Mouse (Mus musculus) MEL (cell line): Measurements from ENCODE around the gene Inava. TPM values are rescaled to one million over a fixed set of nuclear protein-coding genes. Genes with fewer than 3 reads are reported as not detected.

Experiments
- DNase-seq: peaks from one replicate; pipeline ENCODE4 v3.0.0; 2011; ENCODE audit warnings: low read depth, low spot score
- H3K27ac ChIP-seq: 2 replicates; pipeline ENCODE4 v1.5.1; 2012; ENCODE audit warnings: low read depth, mild to moderate bottlenecking, control low read depth, low read length, moderate library complexity; ENCODE audit not compliant: control insufficient read depth
- H3K27me3 ChIP-seq, 2 experiments: fragments of 150-350 bp in 1 of 2; sonication (generic) in 1 of 2; 2 replicates each; pipeline ENCODE4 v1.6.1; 2012; ENCODE audit warnings: low read length in 2 of 2, mild to moderate bottlenecking in 2 of 2, improper control_type of control experiment in 1 of 2, moderate library complexity in 1 of 2; ENCODE audit not compliant: insufficient read depth in 2 of 2, control insufficient read depth in 1 of 2
- H3K36me3 ChIP-seq, 2 experiments: 2 replicates each; pipeline ENCODE4 v1.6.1; 2012 to 2014; ENCODE audit warnings: low read length in 2 of 2, improper control_type of control experiment in 1 of 2, inconsistent platforms in 1 of 2, mild to moderate bottlenecking in 1 of 2; ENCODE audit not compliant: insufficient read depth in 2 of 2, control insufficient read depth in 1 of 2
- H3K4me1 ChIP-seq, 2 experiments: fragments of 150-350 bp in 1 of 2; sonication (generic) in 1 of 2; 2 replicates each; pipeline ENCODE4 v1.6.1; 2012; ENCODE audit warnings: low read length in 2 of 2, improper control_type of control experiment in 1 of 2, mild to moderate bottlenecking in 1 of 2; ENCODE audit not compliant: insufficient read depth in 2 of 2, control insufficient read depth in 1 of 2
- H3K4me3 ChIP-seq, 2 experiments: fragments of 150-350 bp in 1 of 2; sonication (generic) in 1 of 2; 2 replicates each; pipeline ENCODE4 v1.5.1; 2012; ENCODE audit warnings: low read depth in 2 of 2, low read length in 2 of 2, mild to moderate bottlenecking in 2 of 2, moderate library complexity in 2 of 2, control low read depth in 1 of 2, improper control_type of control experiment in 1 of 2; ENCODE audit not compliant: control insufficient read depth in 1 of 2, insufficient read depth in 1 of 2
- H3K79me2 ChIP-seq: 2 replicates; pipeline ENCODE4 v1.6.1; 2012; ENCODE audit warnings: mild to moderate bottlenecking, low read length, moderate library complexity; ENCODE audit not compliant: control insufficient read depth, poor library complexity, insufficient read depth
- H3K9ac ChIP-seq: 2 replicates; pipeline ENCODE4 v1.6.1; 2012; ENCODE audit warnings: low read depth, mild to moderate bottlenecking, control low read depth, low read length, moderate library complexity; ENCODE audit not compliant: control insufficient read depth, poor library complexity, severe bottlenecking
- H3K9me3 ChIP-seq: fragments of 150-350 bp; sonication (generic); replicated peaks from 2 replicates; pipeline ENCODE4 v1.6.1; 2012; ENCODE audit warnings: mild to moderate bottlenecking, low read length, improper control_type of control experiment, moderate library complexity; ENCODE audit not compliant: insufficient read depth
- CTCF ChIP-seq, 3 experiments: IDR thresholded peaks in 2 of 3; conservative IDR thresholded peaks in 1 of 3; 2 replicates each; pipeline ENCODE4 v1.5.1; 2011 to 2012; ENCODE audit warnings: low read length in 3 of 3, low read depth in 2 of 3, mild to moderate bottlenecking in 2 of 3, improper control_type of control experiment in 1 of 3, inconsistent platforms in 1 of 3, mixed read lengths in 1 of 3, moderate library complexity in 1 of 3; ENCODE audit not compliant: control insufficient read depth in 1 of 3, insufficient read depth in 1 of 3, poor library complexity in 1 of 3, severe bottlenecking in 1 of 3
- ELF1 ChIP-seq: IDR thresholded peaks from 2 replicates; pipeline ENCODE4 v1.6.1; 2014; ENCODE audit warnings: low read depth, mild to moderate bottlenecking, inconsistent platforms, low read length, improper control_type of control experiment, moderate library complexity
- EP300 ChIP-seq, 2 experiments: IDR thresholded peaks; 2 replicates each; pipeline ENCODE4 v1.6.1; 2011; ENCODE audit warnings: improper control_type of control experiment in 2 of 2, low read length in 2 of 2, low read depth in 1 of 2, mild to moderate bottlenecking in 1 of 2
- GABPA ChIP-seq: IDR thresholded peaks from 2 replicates; pipeline ENCODE4 v1.6.1; 2012; ENCODE audit warnings: low read depth, mild to moderate bottlenecking, inconsistent platforms, low read length, improper control_type of control experiment, moderate library complexity
- GATA1 ChIP-seq: IDR thresholded peaks from 2 replicates; pipeline ENCODE4 v1.6.1; 2011; ENCODE audit warnings: low read depth, low read length, improper control_type of control experiment
- HCFC1 ChIP-seq: IDR thresholded peaks from 2 replicates; pipeline ENCODE4 v1.6.1; 2012; ENCODE audit warnings: low read depth, mild to moderate bottlenecking, inconsistent platforms, low read length, improper control_type of control experiment, moderate library complexity
- JUND ChIP-seq: IDR thresholded peaks from 2 replicates; pipeline ENCODE4 v1.6.1; 2011; ENCODE audit warnings: low read depth, mild to moderate bottlenecking, improper control_type of control experiment, low read length
- MAFK ChIP-seq: IDR thresholded peaks from 2 replicates; pipeline ENCODE4 v1.6.1; 2011; ENCODE audit warnings: low read depth, mild to moderate bottlenecking, low read length, improper control_type of control experiment, borderline replicate concordance
- MAZ ChIP-seq: IDR thresholded peaks from 2 replicates; pipeline ENCODE4 v1.6.1; 2012; ENCODE audit warnings: low read depth, mild to moderate bottlenecking, inconsistent platforms, low read length, improper control_type of control experiment
- NRF1 ChIP-seq: IDR thresholded peaks from 2 replicates; pipeline ENCODE4 v1.6.1; 2014; ENCODE audit warnings: low read depth, mild to moderate bottlenecking, inconsistent platforms, low read length, improper control_type of control experiment, moderate library complexity; ENCODE audit not compliant: poor library complexity, insufficient read depth, severe bottlenecking
- POLR2AphosphoS2 ChIP-seq: IDR thresholded peaks from 2 replicates; pipeline ENCODE4 v1.6.1; 2011; ENCODE audit warnings: low read length, improper control_type of control experiment
- SIN3A ChIP-seq: IDR thresholded peaks from 2 replicates; pipeline ENCODE4 v1.6.1; 2012; ENCODE audit warnings: low read length, improper control_type of control experiment, inconsistent platforms
- TBP ChIP-seq: IDR thresholded peaks from 2 replicates; pipeline ENCODE4 v1.8.0; 2011; ENCODE audit warnings: low read depth, low read length, improper control_type of control experiment
- TCF12 ChIP-seq: IDR thresholded peaks from 2 replicates; pipeline ENCODE4 v1.6.1; 2014; ENCODE audit warnings: low read depth, mild to moderate bottlenecking, inconsistent platforms, low read length, improper control_type of control experiment, moderate library complexity
- USF2 ChIP-seq, 2 experiments: IDR thresholded peaks; 2 replicates each; pipeline ENCODE4 v1.6.1; 2011 to 2012; ENCODE audit warnings: improper control_type of control experiment in 2 of 2, low read length in 2 of 2, borderline replicate concordance in 1 of 2, inconsistent platforms in 1 of 2, low read depth in 1 of 2, mild to moderate bottlenecking in 1 of 2; ENCODE audit not compliant: insufficient read depth in 1 of 2
- ZMIZ1 ChIP-seq: IDR thresholded peaks from 2 replicates; pipeline ENCODE4 v1.6.1; 2012; ENCODE audit warnings: low read depth, mild to moderate bottlenecking, inconsistent platforms, low read length, improper control_type of control experiment, moderate library complexity
- polyA plus RNA-seq, 2 experiments: library from polyadenylated mRNA; stranded (reverse) in 1 of 2; unstranded in 1 of 2; fragments of >175 nt in 1 of 2; fragments of >200 nt in 1 of 2; gene quantifications; 2 replicates each; pipeline versions ENCODE4 v1.2.1 to v1.2.4; 2012; ENCODE audit warnings: low replicate concordance in 2 of 2, low read depth in 1 of 2; ENCODE audit not compliant: insufficient read length in 2 of 2, insufficient read depth in 1 of 2, missing spikeins in 1 of 2
- total RNA-seq: library from RNA; depleted of rRNA; stranded (reverse); fragments of 300-350 nt; gene quantifications from 2 replicates; pipeline ENCODE4 v1.2.3, GENCODE M21; 2012

Inava gene
- total and polyA plus RNA-seq, 3 experiments, result 0.12 to 0.65 TPM; not detected in 1

GRCm38 (mm10) chr1:136222386-136222785, 11.7 kb downstream of the Inava start:
- no peaks in the 10 kb centered on the region for H3K9me3 ChIP-seq
- no peaks in the 10 kb centered on the region for H3K79me2 ChIP-seq
- no peaks in the 10 kb centered on the region for H3K27me3 ChIP-seq

DNA sequence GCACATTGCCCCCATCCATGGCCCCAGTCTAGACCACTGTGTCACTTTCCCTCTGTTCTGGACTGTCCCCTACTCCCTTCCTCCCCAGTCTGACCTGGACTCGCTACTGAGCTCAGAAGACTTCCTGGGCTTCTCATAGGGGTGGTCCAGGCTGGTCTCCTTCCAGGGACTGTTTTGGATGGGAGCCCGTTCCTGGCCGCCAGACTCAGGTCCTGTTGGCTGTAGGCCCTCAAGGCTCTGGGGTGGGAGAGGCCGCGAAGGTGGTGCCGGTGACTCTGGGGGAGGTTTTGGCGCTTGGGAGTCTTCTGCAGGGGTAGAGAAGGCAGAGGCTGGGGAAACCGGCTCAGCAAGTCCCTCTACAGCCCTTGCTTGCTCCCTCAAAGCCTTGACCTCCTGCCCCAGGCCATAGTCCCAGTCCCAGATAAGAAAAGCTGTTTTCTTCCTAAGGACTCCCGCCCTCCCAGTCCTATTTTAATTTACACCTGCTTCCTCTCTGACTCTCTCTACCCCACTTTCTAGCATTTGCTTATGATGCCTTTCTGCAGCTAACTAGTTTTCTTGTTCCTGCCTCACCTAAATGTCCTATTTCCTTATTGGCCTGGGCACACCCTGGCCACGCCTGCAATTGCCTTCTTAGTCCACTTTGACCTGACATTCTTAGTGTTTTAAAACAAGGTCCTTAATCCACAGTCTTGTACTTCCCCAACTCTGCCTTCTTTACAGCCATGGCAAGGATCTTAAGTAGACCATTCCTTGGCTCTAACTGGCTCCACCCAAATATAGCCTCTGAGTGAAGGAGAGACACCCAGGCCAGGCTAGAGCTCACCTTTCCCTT, 13.8 kb downstream of the Inava start:
- Histone ChIP-seq H3K9me3 (no peaks in the 10 kb centered on the region), H3K27me3 (no peaks in the 10 kb centered on the region), H3K79me2 (no peaks in the 10 kb centered on the region), H3K4me1 (no peaks in the 10 kb centered on the region), H3K9ac (no peak overlapping the region), H3K27ac (no peak overlapping the region), H3K4me3 (no peak overlapping the region), H3K36me3 (no peaks in the 10 kb centered on the region)
- no peak for DNase-seq
- TF ChIP-seq MAFK (no peak), MAZ (no peak), CTCF (IDR thresholded peaks at IDR 0.05 in 2 of 3, conservative IDR thresholded peaks at IDR 0.05 in 1 of 3; ENCODE audit: control insufficient read depth in 1 of 3, insufficient read depth in 1 of 3, low read depth in 2 of 3, low read length in 3 of 3, poor library complexity in 1 of 3, severe bottlenecking in 1 of 3) (no peak), ELF1 (no peak), HCFC1 (no peak), SIN3A (no peak), NRF1 (no peak), JUND (no peak), GATA1 (no peak), POLR2AphosphoS2 (no peak), USF2 (IDR thresholded peaks at IDR 0.05; ENCODE audit: borderline replicate concordance in 1 of 2, insufficient read depth in 1 of 2, low read depth in 1 of 2, low read length in 2 of 2) (no peak), ZMIZ1 (no peak), TCF12 (no peak)

More at GRCm38 (mm10) chr1:136222386-136222785, 11.7 kb downstream of the Inava start:
- DNase-seq, result no peak
- Histone ChIP-seq H3K27ac (no peak overlapping the region), H3K4me3 (no peak overlapping the region), H3K9ac (no peak overlapping the region), H3K4me1 (no peaks in the 10 kb centered on the region), H3K36me3 (no peaks in the 10 kb centered on the region)
- no peak for TF ChIP-seq HCFC1
- TF ChIP-seq TBP, result no peak
- no peak for TF ChIP-seq USF2 (IDR thresholded peaks at IDR 0.05; ENCODE audit: borderline replicate concordance in 1 of 2, insufficient read depth in 1 of 2, low read depth in 1 of 2, low read length in 2 of 2)
- TF ChIP-seq GABPA, result no peak
- no peak for TF ChIP-seq NRF1
- no peak for TF ChIP-seq EP300 (IDR thresholded peaks at IDR 0.05; ENCODE audit: low read depth in 1 of 2, low read length in 2 of 2)
